Mouse (Mus musculus): ENCODE data around the gene Decr2. TPM values are rescaled to one million over a fixed set of nuclear protein-coding genes. Genes with fewer than 3 reads are reported as not detected.

The Decr2 gene
- polyA plus RNA-seq, 1 experiment from 2014 or later, result 44.8 TPM

- no peaks in the 10 kb centered on the region for H3K27me3 ChIP-seq (ENCODE audit: insufficient read depth, low read length)
- WGBS, result 63% methylated on average over 5 of the region's 5 CpGs
- no peak for ATAC-seq (replicated peaks; ENCODE audit: low FRiP score, low read depth)
- no peak overlapping the region for H3K9ac ChIP-seq (ENCODE audit: low read depth, low read length)
- DNase-seq (ENCODE audit: low spot score), result no peak
- peaks cover 5% of the 10 kb centered on the region; the same call in 1 of the 2 replicates for H3K36me3 ChIP-seq (ENCODE audit: insufficient read depth, low read length)
- H3K4me1 ChIP-seq (replicated peaks; ENCODE audit: insufficient read depth, low read length), result peaks cover 8% of the 10 kb centered on the region; the same call in 1 of the 2 replicates
- H3K4me3 ChIP-seq (replicated peaks; ENCODE audit: low read depth, low read length), result no peak overlapping the region
- no peak overlapping the region for H3K27ac ChIP-seq
- peak; percentile 18; the same call in 1 of the 2 replicates for TF ChIP-seq CTCF (IDR thresholded peaks at IDR 0.05; ENCODE audit: low read depth)
- no peak overlapping the region for H3K4me2 ChIP-seq (ENCODE audit: low read length)
- no peaks in the 10 kb centered on the region for H3K9me3 ChIP-seq (replicated peaks; ENCODE audit: low read length)
Observed at GRCm38 (mm10) chr17:26122431-26123140, 32.4 kb upstream of the Decr2 start.

- Histone ChIP-seq H3K9me3 (replicated peaks; ENCODE audit: low read length) (no peaks in the 10 kb centered on the region), H3K36me3 (ENCODE audit: insufficient read depth, low read length) (no peaks in the 10 kb centered on the region), H3K4me1 (replicated peaks; ENCODE audit: insufficient read depth, low read length) (peaks cover 9% of the 10 kb centered on the region; the same call in 1 of the 2 replicates), H3K4me3 (replicated peaks; ENCODE audit: low read depth, low read length) (no peak overlapping the region), H3K27me3 (ENCODE audit: insufficient read depth, low read length) (peaks cover 8% of the 10 kb centered on the region; the same call in 1 of the 2 replicates), H3K9ac (ENCODE audit: low read depth, low read length) (no peak overlapping the region), H3K27ac (no peak overlapping the region), H3K4me2 (ENCODE audit: low read length) (no peak overlapping the region)
- peak; percentile 85 for TF ChIP-seq CTCF (IDR thresholded peaks at IDR 0.05; ENCODE audit: low read depth)
- WGBS, result 45% methylated on average over 33 of the region's 33 CpGs
- ATAC-seq (replicated peaks; ENCODE audit: low FRiP score, low read depth) (no peak), DNase-seq (ENCODE audit: low spot score) (peak; percentile 83)
Observed at GRCm38 (mm10) chr17:26119766-26120710, 29.9 kb upstream of the Decr2 start.

GRCm38 (mm10) chr17:26116503-26117258, 26.5 kb upstream of the Decr2 start:
- H3K4me2 ChIP-seq (ENCODE audit: low read length), result no peak overlapping the region
- TF ChIP-seq CTCF (IDR thresholded peaks at IDR 0.05; ENCODE audit: low read depth), result no peak
- 81% methylated on average over 17 of the region's 17 CpGs for WGBS
- no peaks in the 10 kb centered on the region for H3K9me3 ChIP-seq (replicated peaks; ENCODE audit: low read length)
- no peaks in the 10 kb centered on the region for H3K36me3 ChIP-seq (ENCODE audit: insufficient read depth, low read length)
- H3K4me3 ChIP-seq (replicated peaks; ENCODE audit: low read depth, low read length), result no peak overlapping the region
- H3K27me3 ChIP-seq (ENCODE audit: insufficient read depth, low read length), result peaks cover 15% of the 10 kb centered on the region; the same call in 1 of the 2 replicates
- H3K4me1 ChIP-seq (replicated peaks; ENCODE audit: insufficient read depth, low read length), result peaks cover 9% of the 10 kb centered on the region; the same call in 1 of the 2 replicates
- H3K27ac ChIP-seq, result no peak overlapping the region
- no peak overlapping the region for H3K9ac ChIP-seq (ENCODE audit: low read depth, low read length)
- no peak for DNase-seq (ENCODE audit: low spot score)
- ATAC-seq (replicated peaks; ENCODE audit: low FRiP score, low read depth), result no peak

GRCm38 (mm10) chr17:26115956-26116487, 25.9 kb upstream of the Decr2 start:
- H3K4me1 ChIP-seq (replicated peaks; ENCODE audit: insufficient read depth, low read length), result peaks cover 9% of the 10 kb centered on the region; the same call in 1 of the 2 replicates
- no peak for TF ChIP-seq CTCF (IDR thresholded peaks at IDR 0.05; ENCODE audit: low read depth)
- WGBS, result 72% methylated on average over 3 of the region's 3 CpGs
- peak overlapping the region; percentile 73; the same call in 1 of the 2 replicates for H3K27ac ChIP-seq
- H3K27me3 ChIP-seq (ENCODE audit: insufficient read depth, low read length), result peaks cover 15% of the 10 kb centered on the region; the same call in 1 of the 2 replicates
- no peak overlapping the region for H3K9ac ChIP-seq (ENCODE audit: low read depth, low read length)
- no peaks in the 10 kb centered on the region for H3K36me3 ChIP-seq (ENCODE audit: insufficient read depth, low read length)
- H3K9me3 ChIP-seq (replicated peaks; ENCODE audit: low read length), result no peaks in the 10 kb centered on the region
- DNase-seq (ENCODE audit: low spot score), result no peak
- no peak overlapping the region for H3K4me3 ChIP-seq (replicated peaks; ENCODE audit: low read depth, low read length)
- H3K4me2 ChIP-seq (ENCODE audit: low read length), result no peak overlapping the region
- peak; percentile 10; the same call in 1 of the 2 replicates for ATAC-seq (replicated peaks; ENCODE audit: low FRiP score, low read depth)

GRCm38 (mm10) chr17:26115205-26115898, 25.2 kb upstream of the Decr2 start:
- DNase-seq (ENCODE audit: low spot score) (peak; percentile 56), ATAC-seq (replicated peaks; ENCODE audit: low FRiP score, low read depth) (peak; percentile 46; the same call in 1 of the 2 replicates)
- WGBS, result 62% methylated on average over 7 of the region's 7 CpGs
- no peaks in the 10 kb centered on the region for H3K9me3 ChIP-seq (replicated peaks; ENCODE audit: low read length)
- peak overlapping the region; percentile 73; the same call in 1 of the 2 replicates for H3K27ac ChIP-seq
- no peak overlapping the region for H3K4me3 ChIP-seq (replicated peaks; ENCODE audit: low read depth, low read length)
- no peaks in the 10 kb centered on the region for H3K36me3 ChIP-seq (ENCODE audit: insufficient read depth, low read length)
- peaks cover 15% of the 10 kb centered on the region; the same call in 1 of the 2 replicates for H3K27me3 ChIP-seq (ENCODE audit: insufficient read depth, low read length)
- peaks cover 9% of the 10 kb centered on the region; the same call in 1 of the 2 replicates for H3K4me1 ChIP-seq (replicated peaks; ENCODE audit: insufficient read depth, low read length)
- H3K4me2 ChIP-seq (ENCODE audit: low read length), result no peak overlapping the region
- no peak for TF ChIP-seq CTCF (IDR thresholded peaks at IDR 0.05; ENCODE audit: low read depth)
- no peak overlapping the region for H3K9ac ChIP-seq (ENCODE audit: low read depth, low read length)
